Mouse (Mus musculus) T-helper 17 cell (primary cell): ENCODE measurements around the gene Csrp1.

Experiments used
- in situ Hi-C, 2 experiments: fragments of 300-600 bp; cut with MboI, MseI; formaldehyde crosslinking; loops; 1 replicate in 1 of 2; 2 replicates in 1 of 2; pipeline ENCODE4 v1.15.1; 2025; ENCODE audit warnings: high pct_unique_total_duplicates in 2 of 2

Csrp1 gene

GRCm38 (mm10) chr1:135800192-135800950, 80.5 kb downstream of the Csrp1 start:
- in situ Hi-C loops = no loop called here
